Mouse (Mus musculus) neural tube, embryonic 14.5 days (tissue): ENCODE results near the gene Nxnl2. TPM values are rescaled to one million over a fixed set of nuclear protein-coding genes. Genes with fewer than 3 reads are reported as not detected.

Source experiments
- ATAC-seq: fragments of 200-750 bp; cut with Nextera tagmentation; 2 replicates; pipeline ENCODE4 v1.8.0; 2017; ENCODE audit warnings: low read depth, mild to moderate bottlenecking, moderate TSS enrichment, moderate library complexity
- H3K27ac ChIP-seq: fragments of 300-500 bp; sonication (generic); 2 replicates; pipeline ENCODE4 v1.5.1; 2014; ENCODE audit warnings: low read depth, mild to moderate bottlenecking, control low read depth, low read length, moderate library complexity, mixed read lengths
- H3K27me3 ChIP-seq: fragments of 300-500 bp; sonication (generic); 2 replicates; pipeline ENCODE4 v1.6.1; 2014; ENCODE audit warnings: low read length; ENCODE audit not compliant: control insufficient read depth, insufficient read depth
- H3K36me3 ChIP-seq: fragments of 300-500 bp; sonication (generic); 2 replicates; pipeline ENCODE4 v1.6.1; 2014; ENCODE audit warnings: low read length, mixed read lengths; ENCODE audit not compliant: control insufficient read depth, insufficient read depth
- H3K4me1 ChIP-seq: fragments of 300-500 bp; sonication (generic); 2 replicates; pipeline ENCODE4 v1.6.1; 2014; ENCODE audit warnings: low read length; ENCODE audit not compliant: control insufficient read depth, insufficient read depth
- H3K4me2 ChIP-seq: fragments of 300-500 bp; sonication (generic); 2 replicates; pipeline ENCODE4 v1.6.1; 2014; ENCODE audit warnings: mild to moderate bottlenecking, low read depth, low read length, control low read depth
- H3K4me3 ChIP-seq: fragments of 300-500 bp; sonication (generic); 2 replicates; pipeline ENCODE4 v1.5.1; 2014; ENCODE audit warnings: low read depth, low read length, control low read depth, mixed read lengths
- H3K9ac ChIP-seq: fragments of 300-500 bp; sonication (generic); replicated peaks from 2 replicates; pipeline ENCODE4 v1.6.1; 2014; ENCODE audit warnings: low read depth, mild to moderate bottlenecking, control low read depth, low read length, mixed read lengths
- H3K9me3 ChIP-seq: fragments of 300-500 bp; sonication (generic); 2 replicates; pipeline ENCODE4 v1.6.1; 2016; ENCODE audit warnings: low read length; ENCODE audit not compliant: control insufficient read depth
- WGBS: fragments of 180-500 bp; shearing (Covaris S2); extraction: QIAGEN DNeasy Blood & Tissue Kit; methylation state at CpG from one replicate; pipeline ENCODE4 v1.1.7; 2014; 5-methylcytosine and 5-hydroxymethylcytosine counted together
- polyA plus RNA-seq: library from polyadenylated mRNA; unstranded; fragments of >200 nt; fragmentation: Nextera tagmentation; extraction: Ambion mirVana; gene quantifications from 2 replicates; pipeline ENCODE4 v1.2.1, GENCODE M21; 2014

Nxnl2 gene
- polyA plus RNA-seq, 1 experiment from 2014 or later: 2.7 TPM

DNA sequence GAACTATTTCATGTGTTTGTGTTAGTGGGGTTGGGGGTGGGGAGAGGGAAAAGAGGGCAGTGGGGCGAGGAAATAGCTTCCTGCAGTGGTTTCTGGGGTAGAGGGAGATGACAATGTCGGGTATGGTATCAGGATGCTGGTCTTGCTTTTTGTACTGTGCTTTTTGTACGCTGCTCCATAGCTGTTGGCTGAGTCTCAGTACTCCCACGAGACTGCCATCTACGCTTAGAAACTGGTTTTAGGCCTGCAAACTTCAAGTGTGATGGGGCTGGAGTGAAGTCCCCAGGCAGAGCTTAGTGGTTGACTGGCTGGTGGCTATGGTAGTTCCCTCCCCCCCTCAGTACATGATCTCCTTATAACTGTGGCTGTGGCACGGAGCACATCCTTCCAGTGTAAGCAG lies 8.6 kb upstream of the Nxnl2 start:
- Histone ChIP-seq H3K4me3 (no peak overlapping the region), H3K9ac (no peak overlapping the region), H3K36me3 (no peaks in the 10 kb centered on the region), H3K27ac (no peak overlapping the region), H3K4me2 (no peak overlapping the region), H3K4me1 (no peaks in the 10 kb centered on the region), H3K9me3 (no peaks in the 10 kb centered on the region), H3K27me3 (no peaks in the 10 kb centered on the region)
- no peak for ATAC-seq
- 86% methylated on average over 6 of the region's 6 CpGs for WGBS

- H3K9ac ChIP-seq: no peak overlapping the region
- H3K4me2 ChIP-seq: no peak overlapping the region
- ATAC-seq: no peak
- 0 out of 2 replicates have a peak, but pooled peaks cover 3% of the 10 kb centered on the region for H3K27me3 ChIP-seq
- no peaks in the 10 kb centered on the region for H3K36me3 ChIP-seq
- peaks cover 4% of the 10 kb centered on the region; the same call in 1 of the 2 replicates for H3K4me1 ChIP-seq
- H3K9me3 ChIP-seq: no peaks in the 10 kb centered on the region
- H3K27ac ChIP-seq: no peak overlapping the region
- no peak overlapping the region for H3K4me3 ChIP-seq
- 65% methylated on average over 11 of the region's 11 CpGs for WGBS
These were observed 4.1 kb upstream of the Nxnl2 start for GRCm38 (mm10) chr13:51166711-51167110.

DNA sequence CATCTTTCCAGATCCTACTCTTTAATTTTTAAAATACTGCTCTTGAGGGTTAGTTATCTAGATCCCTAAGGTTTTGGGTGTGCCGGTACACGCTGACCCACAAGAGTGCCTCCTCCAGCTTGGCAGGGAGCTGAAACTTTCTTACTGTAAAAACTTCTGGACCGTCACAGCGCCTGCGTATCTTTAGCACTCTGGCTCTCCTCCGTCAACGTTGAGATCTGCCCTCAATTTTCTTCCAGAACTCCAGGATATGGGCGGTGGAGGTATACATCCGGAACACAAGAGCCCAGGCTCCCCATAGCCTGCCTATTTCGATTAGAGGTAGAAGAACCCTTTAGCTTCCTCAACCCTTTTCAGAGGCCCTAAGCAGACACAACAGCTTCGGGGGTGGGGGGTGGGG lies 607 bp upstream of the Nxnl2 start:
- Histone ChIP-seq H3K27me3 (0 out of 2 replicates have a peak, but pooled peaks cover 3% of the 10 kb centered on the region), H3K9me3 (no peaks in the 10 kb centered on the region), H3K36me3 (no peaks in the 10 kb centered on the region), H3K4me2 (peak overlapping the region; percentile 96), H3K9ac (no peak overlapping the region), H3K4me3 (no peak overlapping the region), H3K27ac (no peak overlapping the region), H3K4me1 (peaks cover 4% of the 10 kb centered on the region; the same call in 1 of the 2 replicates)
- 39% methylated on average over 11 of the region's 11 CpGs for WGBS
- no peak for ATAC-seq

GRCm38 (mm10) chr13:51172601-51173000 lies 1.8 kb downstream of the Nxnl2 start:
- H3K36me3 ChIP-seq: no peaks in the 10 kb centered on the region
- 0 out of 2 replicates have a peak, but pooled peaks cover 3% of the 10 kb centered on the region for H3K27me3 ChIP-seq
- no peak overlapping the region for H3K27ac ChIP-seq
- WGBS: 61% methylated on average over 7 of the region's 7 CpGs
- peaks cover 4% of the 10 kb centered on the region; the same call in 1 of the 2 replicates for H3K4me1 ChIP-seq
- H3K4me3 ChIP-seq: no peak overlapping the region
- no peak for ATAC-seq
- no peak overlapping the region for H3K9ac ChIP-seq
- H3K4me2 ChIP-seq: no peak overlapping the region
- H3K9me3 ChIP-seq: no peaks in the 10 kb centered on the region

DNA sequence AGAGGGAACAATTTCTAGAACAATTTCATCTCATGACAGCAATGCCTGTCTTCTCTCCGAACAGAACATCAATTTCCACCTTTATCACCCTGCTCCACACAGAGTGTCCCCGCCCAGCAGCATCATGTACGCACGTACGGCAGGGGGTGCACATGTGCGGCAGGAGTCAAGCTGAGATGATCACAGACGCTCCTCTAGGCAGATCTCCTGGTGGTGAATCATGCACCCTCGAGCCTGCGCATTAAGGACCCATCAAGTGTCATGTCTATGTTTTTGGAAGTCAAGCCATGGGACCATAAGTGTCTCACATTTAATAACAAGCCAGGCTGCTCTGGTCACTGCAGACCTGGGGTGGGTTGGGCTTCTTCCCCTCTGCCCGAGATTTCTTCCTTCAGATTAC lies 8.1 kb downstream of the Nxnl2 start:
- Histone ChIP-seq H3K4me1 (no peaks in the 10 kb centered on the region), H3K4me2 (no peak overlapping the region), H3K4me3 (no peak overlapping the region), H3K9me3 (no peaks in the 10 kb centered on the region), H3K9ac (no peak overlapping the region), H3K27ac (no peak overlapping the region), H3K27me3 (no peaks in the 10 kb centered on the region), H3K36me3 (no peaks in the 10 kb centered on the region)
- ATAC-seq: no peak
- WGBS: 72% methylated on average over 10 of the region's 10 CpGs

- Histone ChIP-seq H3K4me3 (no peak overlapping the region), H3K27ac (no peak overlapping the region), H3K9me3 (no peaks in the 10 kb centered on the region), H3K27me3 (no peaks in the 10 kb centered on the region), H3K4me1 (no peaks in the 10 kb centered on the region), H3K36me3 (no peaks in the 10 kb centered on the region), H3K9ac (no peak overlapping the region), H3K4me2 (no peak overlapping the region)
- no peak for ATAC-seq
- 72% methylated on average over 3 of the region's 3 CpGs for WGBS
These were observed 8.5 kb downstream of the Nxnl2 start for GRCm38 (mm10) chr13:51179362-51179761.

GRCm38 (mm10) chr13:51182236-51182635 lies 11.4 kb downstream of the Nxnl2 start:
- H3K36me3 ChIP-seq: no peaks in the 10 kb centered on the region
- H3K27ac ChIP-seq: no peak overlapping the region
- no peaks in the 10 kb centered on the region for H3K9me3 ChIP-seq
- WGBS: 86% methylated on average over 7 of the region's 7 CpGs
- H3K27me3 ChIP-seq: no peaks in the 10 kb centered on the region
- no peak overlapping the region for H3K4me3 ChIP-seq
- H3K9ac ChIP-seq: no peak overlapping the region
- no peak for ATAC-seq
- H3K4me1 ChIP-seq: no peaks in the 10 kb centered on the region
- H3K4me2 ChIP-seq: no peak overlapping the region

DNA sequence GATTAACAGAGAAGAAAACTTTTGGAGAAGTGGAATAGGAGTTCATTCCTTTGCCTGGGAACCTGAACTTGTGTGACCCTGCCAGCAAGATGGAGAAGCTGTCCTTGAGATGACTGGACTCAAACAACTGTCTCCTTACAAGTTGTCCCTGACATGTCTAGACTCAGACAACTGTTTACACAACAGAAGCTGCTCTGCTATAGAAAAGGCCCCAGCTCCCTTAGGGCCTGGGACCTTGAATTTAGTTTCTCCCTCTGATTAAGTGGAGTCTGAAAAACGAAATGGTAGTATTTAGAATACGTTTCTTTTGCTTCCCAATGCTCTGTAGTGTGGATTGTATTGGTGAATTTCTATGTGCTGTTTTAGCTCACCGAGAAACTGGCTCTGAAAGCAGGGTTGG lies 14.1 kb downstream of the Nxnl2 start:
- no peaks in the 10 kb centered on the region for H3K9me3 ChIP-seq
- WGBS: 83% methylated on average over 3 of the region's 3 CpGs
- H3K27ac ChIP-seq: no peak overlapping the region
- no peaks in the 10 kb centered on the region for H3K36me3 ChIP-seq
- no peaks in the 10 kb centered on the region for H3K27me3 ChIP-seq
- no peak overlapping the region for H3K9ac ChIP-seq
- H3K4me1 ChIP-seq: no peaks in the 10 kb centered on the region
- no peak for ATAC-seq
- no peak overlapping the region for H3K4me3 ChIP-seq
- H3K4me2 ChIP-seq: no peak overlapping the region

- Histone ChIP-seq H3K9ac (no peak overlapping the region), H3K4me2 (no peak overlapping the region), H3K4me1 (no peaks in the 10 kb centered on the region), H3K36me3 (no peaks in the 10 kb centered on the region), H3K9me3 (no peaks in the 10 kb centered on the region), H3K27ac (no peak overlapping the region), H3K4me3 (no peak overlapping the region), H3K27me3 (no peaks in the 10 kb centered on the region)
- 67% methylated on average over 3 of the region's 3 CpGs for WGBS
- ATAC-seq: no peak
These were observed 19.5 kb downstream of the Nxnl2 start for GRCm38 (mm10) chr13:51190336-51190735.
